Mouse (Mus musculus): ENCODE measurements around the gene C130060K24Rik.

DNA sequence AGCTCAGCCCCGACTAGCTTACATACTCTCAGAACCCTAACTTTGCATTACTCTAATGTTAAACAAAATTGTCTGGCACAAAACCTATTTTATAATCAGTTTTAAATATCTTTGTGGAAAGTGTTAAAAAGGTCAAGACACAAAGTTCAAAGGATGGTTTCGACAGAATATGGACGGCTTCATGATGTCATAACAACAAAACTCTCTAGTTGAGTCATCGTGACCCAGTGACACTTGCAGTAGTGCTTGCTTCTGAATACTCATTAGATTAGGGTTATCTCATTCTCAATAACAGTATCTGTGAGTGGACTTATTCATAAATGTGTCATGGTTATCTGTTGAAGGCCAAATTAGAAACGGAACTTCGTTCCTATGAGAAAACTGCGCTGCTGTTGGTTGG lies 91.5 kb downstream of the C130060K24Rik start:
- TF ChIP-seq POLR2A (IDR thresholded peaks at IDR 0.05; ENCODE audit: insufficient read length, low read depth) (no peak), POLR2AphosphoS2 (IDR thresholded peaks at IDR 0.05; ENCODE audit: insufficient read length, low read depth) (no peak), MYOD1 (IDR thresholded peaks at IDR 0.05; ENCODE audit: control insufficient read depth in 1 of 3, insufficient read length in 2 of 3, low read depth in 2 of 3) (no peak), MAX (IDR thresholded peaks at IDR 0.05; ENCODE audit: low read depth) (no peak), USF1 (IDR thresholded peaks at IDR 0.05; ENCODE audit: low read depth) (no peak), CEBPB (IDR thresholded peaks at IDR 0.05; ENCODE audit: insufficient read depth, poor library complexity, severe bottlenecking) (no peak), E2F4 (IDR thresholded peaks at IDR 0.05; ENCODE audit: insufficient read depth) (no peak), TCF12 (IDR thresholded peaks at IDR 0.05; ENCODE audit: insufficient read depth, poor library complexity, severe bottlenecking) (no peak)

Measured in myocyte (in vitro differentiated cells).